Mouse (Mus musculus) spleen, postnatal 10 days (tissue): Measurements from ENCODE around the gene Actr6.
"Not testable (repeated sequence)": the region's sequence is repeated elsewhere in the genome, so short reads cannot be mapped to it uniquely, and the experiment has no call there.

ENCODE experiments used
- DNase-seq, 2 experiments: peaks; one replicate each; pipeline ENCODE4 v3.0.0; 2021 to 2022; ENCODE audit warnings: low spot score in 2 of 2

Actr6 gene

DNA sequence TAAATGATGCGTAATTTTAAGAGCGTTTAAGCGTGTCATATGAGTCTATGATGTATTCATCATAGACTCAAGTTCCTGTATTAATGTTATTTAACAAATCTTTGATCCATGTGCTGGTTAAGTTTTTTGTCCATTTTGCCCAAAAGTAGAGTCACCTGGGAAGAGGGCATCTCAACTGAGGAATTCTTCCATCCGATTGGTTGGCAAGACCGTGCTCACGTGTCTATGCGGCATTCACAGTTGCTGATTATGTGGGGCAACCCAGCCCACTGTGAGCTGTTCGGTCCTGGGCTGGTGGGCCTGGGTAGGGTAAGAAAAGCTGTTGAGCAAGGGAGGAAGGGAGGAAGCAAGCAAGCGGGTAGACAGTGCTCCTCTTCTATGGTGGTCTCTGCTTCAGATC, 6.3 kb upstream of the Actr6 start:
- DNase-seq: no peak

DNA sequence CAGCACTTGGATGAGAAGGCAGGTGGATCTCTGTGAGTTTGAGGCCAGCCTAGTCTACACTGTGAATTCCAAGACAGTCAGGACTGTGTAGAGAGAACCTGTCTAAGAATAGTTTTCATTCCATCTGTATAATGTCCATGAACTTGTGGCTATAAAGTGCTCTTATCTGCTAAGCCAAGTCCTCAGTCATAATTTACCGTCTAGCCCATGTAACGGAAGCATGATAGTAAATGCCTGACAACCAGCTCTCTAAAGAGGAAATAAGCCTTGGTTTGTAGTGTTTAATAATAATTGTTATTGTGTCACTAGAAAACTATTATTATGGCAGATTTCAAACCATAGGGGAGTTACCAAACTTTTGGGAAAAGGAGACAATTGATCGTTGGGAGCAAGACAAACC, 5.8 kb upstream of the Actr6 start:
- no peak for DNase-seq

DNA sequence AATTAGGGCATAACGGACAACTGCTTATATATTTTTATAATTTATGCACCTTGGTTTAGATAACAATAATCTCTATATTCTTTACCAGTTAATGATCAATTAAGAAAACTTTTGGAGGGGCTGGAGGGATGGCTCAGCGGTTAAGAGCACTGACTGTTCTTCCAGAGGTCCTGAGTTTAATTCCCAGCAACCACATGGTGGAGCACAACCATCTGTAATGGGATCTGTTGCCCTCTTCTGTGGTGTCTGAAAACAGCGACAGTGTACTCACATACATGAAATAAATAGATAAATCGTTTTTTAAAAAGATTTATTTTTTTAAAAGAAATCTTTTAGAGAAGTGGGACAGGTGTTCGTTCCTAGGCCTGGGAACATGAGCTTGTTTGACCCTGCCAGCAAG, 5.0 kb upstream of the Actr6 start:
- no peak for DNase-seq

DNA sequence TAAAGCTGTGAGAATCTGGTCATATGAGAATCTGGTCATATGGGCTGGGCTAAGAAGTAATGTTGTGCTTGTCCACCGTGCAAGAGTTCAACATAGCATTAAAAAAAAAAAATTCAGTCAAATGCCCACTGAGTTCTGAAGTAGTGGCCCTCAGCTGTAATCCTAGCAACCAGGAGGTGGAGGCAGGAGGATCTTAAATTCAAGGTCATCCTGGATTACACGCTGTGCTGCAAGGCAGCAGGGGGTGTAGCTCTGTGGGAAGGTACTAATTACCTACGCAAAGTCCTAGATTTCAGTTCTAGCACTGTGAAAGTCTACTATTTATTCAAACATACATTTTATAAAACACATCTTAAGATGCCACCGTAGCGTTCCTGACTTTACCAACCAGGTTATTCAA, 754 bp downstream of the Actr6 start:
- no peak for DNase-seq

DNA sequence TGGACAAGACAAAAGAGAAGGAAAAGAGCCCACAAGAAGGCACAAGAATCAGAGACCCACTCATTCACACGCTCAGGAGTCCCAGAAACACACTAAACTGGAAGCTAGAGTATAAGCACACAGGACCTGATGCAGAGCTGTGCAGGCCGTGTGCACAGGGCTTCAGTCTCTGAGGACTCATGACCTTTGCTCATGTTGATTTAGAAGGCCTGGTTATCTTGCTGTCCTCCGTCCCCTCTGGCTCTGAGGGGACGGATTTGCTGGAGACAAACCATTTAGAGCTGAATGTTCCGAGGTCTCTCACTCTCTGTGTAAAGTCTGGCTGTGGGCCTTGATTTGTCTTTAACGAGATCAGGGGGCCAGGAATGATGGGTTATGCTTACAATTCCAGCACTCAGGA, 1.7 kb downstream of the Actr6 start:
- no peak for DNase-seq

DNA sequence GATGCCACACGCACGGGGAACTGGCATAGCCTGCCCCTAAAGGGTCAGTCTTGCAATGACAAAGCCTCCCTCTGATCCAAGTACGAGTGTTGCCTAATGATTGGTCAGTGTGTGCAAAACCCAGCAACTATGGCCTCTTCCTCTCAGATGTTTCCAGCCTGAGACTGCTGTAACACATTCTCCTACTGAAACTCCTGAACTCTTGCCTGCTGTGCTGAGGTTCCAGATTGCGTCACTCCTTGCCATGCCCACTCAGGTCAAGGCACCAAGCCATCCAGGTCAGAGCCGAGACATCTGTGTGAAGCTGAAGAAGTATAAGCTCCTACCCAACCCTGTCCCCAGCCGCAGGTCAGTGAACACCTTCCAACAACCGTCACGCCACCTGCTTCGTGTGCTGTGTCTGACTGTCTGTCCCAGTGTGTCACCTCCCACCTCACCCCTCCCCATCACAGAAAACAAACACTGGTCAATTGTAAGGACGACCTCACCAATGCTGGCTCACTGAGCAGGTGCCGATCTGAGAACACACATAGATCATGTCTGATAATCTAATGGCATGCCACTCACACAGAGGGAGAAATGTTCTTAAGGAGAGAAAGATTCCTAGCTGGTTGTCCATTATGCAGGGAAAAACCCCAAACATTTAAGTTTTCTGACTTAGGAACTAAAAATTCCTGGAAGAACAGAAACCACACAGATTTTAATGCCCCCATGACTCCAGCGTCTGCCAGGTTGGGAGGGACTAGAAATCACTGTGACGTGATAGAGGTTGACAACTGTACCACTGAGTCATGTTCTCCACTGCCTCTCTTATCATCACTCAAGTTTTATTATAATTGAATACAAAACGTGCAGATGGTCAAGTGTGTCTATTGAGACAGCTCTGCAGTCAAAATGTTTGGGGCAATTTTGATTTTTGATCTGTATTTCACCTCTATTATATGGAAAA, 9.6 kb downstream of the Actr6 start:
- no peak for DNase-seq

DNA sequence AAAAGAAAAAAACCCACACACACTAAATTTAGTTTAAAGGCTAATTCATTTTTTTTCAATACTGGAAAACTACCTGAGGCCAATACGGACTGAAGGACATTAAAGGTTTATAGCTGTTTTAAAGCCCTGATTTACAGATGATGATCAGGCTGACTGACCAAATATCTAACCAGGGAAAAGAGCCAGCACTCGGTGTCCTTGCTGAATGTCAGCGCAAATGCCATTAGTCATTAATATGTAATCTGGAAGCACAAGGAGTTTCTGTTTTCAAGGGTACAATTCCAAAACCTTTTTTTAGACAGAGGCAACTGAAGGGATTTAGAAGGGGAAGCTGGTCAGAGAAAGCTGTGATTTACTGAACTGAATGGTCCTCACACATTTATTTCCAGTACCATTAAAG, 11.3 kb downstream of the Actr6 start:
- DNase-seq: no peak

DNA sequence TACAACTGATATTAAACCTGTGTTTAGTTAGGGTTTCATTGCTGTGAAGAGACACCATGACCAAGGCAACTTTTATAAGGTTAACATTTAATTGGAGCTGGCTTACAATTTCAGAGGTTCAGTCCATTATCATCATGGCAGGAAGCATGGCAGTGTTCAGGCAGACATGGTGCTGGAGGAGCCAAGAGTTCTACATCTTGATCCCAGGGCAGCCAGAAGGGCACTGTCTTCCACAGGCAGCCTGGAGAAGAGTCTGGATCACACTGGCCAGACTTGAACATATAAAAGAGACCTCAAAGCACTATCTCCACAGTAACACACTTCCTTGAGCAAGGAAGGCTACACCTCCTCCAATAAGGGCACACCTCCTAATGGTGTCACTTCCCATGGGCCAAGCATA, 11.8 kb downstream of the Actr6 start:
- no peak for DNase-seq

DNA sequence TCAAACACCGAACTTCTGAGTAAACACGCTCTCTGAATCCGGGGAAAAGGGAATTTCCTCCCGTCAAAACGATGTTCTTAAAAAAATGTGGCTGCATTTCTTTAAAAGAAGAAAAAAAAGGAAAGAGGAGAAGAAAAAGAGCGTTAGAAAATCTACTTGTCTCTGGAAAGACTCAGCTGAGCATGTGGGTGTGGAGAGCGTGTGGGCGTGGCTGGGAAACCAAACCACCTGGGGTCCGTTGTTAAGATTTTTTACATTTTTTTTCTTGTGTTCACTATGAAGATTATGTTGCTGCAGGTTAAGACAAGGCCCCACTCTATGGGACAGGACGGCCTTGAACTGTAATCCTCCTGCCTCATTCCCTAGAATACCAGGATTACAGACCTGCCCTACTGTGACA, 17.2 kb downstream of the Actr6 start:
- DNase-seq: no peak

DNA sequence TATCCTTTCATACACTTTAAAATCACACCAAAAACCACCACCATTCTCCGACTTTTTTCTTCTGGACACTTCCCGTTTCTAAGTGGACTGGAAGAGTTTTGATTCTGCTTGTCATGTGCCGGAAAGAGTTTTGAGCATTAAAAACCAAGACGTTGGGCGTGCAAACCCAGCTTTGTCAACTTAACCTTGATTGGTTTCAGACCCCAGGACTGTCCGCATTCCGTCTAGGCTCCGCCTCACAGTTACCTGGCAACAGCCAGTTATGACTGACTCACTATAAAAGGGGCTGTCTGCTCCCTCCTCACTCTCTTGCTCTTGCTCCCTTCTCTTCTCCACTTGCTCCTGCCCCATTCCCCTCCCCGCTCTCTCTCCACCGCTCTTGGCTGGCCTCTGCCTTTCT, 23.4 kb downstream of the Actr6 start:
- DNase-seq: no peak

DNA sequence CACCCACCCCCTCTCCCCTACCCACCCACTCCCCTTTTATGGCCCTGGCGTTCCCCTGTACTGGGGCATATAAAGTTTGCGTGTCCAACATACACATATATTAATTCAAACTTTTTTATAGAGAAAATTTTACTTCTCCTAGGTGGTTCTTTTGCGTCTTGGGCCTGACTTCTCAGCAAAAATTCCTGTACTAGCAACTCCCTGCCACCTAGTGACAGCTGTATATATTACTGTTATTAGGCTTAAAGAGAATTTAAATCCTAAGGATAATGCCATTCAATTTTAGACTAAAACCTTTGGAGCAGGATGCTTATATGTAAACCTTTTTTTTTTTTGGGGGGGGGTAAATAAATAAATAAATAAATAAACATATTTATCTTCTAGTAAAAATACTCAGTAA, 24.7 kb downstream of the Actr6 start:
- DNase-seq: no peak

DNA sequence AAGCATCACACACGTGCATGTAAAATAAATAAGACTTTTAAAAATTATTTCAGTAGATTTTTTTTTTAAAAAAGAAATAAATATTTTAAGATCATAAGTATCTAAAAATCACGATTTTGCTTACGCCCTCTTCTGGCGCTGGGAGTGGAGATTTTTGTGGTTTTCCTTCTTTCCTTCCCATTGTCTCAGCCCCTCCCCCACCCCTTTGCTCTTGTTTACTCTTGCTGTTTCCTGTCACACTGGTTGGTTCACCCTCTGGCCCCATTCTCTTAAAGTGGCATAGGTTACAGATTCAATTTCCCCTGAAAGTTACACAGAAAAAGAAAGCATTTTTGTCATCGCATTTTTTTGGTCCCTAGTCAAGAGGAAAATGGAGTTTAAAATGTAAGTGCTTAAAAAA, 29.1 kb downstream of the Actr6 start:
- DNase-seq: no peak

DNA sequence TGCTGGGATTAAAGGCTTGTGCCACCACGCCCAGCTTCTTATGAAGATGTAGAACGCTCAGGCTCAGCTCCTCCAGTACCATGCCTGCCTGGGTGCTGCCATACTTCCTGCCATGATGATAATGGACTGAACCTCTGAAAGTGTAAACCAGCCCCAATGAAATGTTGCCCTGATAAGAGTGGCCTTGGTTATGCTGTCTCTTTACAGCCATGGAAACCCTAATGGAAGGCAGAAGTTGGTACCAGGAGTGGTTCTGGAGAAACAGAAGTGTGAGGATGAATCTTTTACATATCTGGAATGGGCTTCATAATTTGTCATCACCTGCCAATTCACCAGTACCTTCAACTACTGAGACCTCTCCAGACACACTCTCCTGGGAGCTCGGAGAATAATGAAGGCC, 34.1 kb downstream of the Actr6 start:
- DNase-seq: no peak

DNA sequence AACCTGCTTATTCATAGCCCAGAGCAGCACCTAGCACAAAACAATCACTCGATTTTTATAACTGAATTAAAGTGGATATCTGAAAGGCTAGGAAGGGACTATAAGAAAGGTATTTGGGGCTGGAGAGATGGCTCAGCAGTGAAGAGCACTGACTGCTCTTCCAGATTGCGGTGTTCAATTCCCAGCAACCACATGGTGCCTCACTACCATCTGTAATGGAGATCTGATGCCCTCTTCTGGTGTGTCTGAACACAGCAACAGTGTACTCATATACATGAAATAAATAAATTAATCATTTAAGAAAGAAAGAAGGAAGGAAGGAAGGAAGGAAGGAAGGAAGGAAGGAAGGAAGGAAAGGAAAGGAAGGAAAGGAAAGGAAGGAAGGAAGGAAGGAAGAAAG, 35.8 kb downstream of the Actr6 start:
- not testable (repeated sequence) for DNase-seq

DNA sequence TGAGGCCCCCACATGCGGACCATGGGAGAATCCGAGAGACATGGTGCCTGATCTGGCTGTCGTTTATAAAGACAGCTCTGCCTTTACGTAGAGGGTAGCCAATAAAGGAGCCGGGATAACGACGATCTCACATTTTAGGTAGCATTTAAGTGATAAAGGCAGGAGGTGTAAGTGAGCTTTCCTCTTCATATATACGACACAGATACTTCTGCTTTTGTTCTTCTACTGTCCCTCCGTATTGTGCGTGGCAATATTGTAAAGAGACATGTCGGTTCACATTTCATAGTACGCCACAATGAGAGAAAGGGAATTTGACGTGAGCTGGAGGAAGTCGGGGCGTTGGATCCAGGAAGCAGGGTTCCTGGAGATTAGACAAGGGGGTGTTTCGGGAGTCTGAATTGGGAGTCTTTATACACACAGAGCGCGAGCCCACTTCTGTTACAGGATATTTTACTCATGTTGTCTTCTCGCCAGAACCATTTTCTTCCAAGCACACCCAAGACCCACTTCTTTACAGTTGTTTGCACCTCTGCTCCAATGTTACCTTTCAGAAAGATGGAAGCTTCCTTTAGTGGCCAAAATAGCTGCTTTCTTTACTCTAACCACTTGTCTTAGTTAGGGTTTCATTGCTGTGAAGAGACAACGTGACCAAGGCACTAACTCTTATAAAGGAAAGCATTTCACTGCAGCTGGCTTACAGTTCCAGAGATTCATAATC, 36.7 kb downstream of the Actr6 start:
- DNase-seq: no peak

DNA sequence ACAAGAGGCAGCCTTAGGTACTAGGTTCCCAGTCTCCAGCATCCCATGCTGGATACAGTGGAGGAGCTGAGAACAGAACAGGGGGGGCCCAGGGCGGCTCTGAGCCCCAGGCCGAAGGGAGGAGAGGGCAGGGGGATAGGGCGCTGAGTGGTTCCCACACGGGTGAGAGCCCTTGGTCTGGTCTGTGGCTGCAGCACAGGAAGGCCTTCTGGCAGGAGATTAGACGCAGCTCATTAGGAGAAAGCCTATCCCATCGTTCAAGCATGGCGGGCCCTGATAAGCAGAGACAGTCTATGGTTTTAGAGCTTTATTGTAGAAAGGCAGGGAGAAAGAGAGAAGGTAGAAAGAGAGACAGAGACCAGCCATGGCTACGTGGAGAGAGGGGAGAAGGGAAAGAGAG, 42.1 kb downstream of the Actr6 start:
- DNase-seq: no peak

DNA sequence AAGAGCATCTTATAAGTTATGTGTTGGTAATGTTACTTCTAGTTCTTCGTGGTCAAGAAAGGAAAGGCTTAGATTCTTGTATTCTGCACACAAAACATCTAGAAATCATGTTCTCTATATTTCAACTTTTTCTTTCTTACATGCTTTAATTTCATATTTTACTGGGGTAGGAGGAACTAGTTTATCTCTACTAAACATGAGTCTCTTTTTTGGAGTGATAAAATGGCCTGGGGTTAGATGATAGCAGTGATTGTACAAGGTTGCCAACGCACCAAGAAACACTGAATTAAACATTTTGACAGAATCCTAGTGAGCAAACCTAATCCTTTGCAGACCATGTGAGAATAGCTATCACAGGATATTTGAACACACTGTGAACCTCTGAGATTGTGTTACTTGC, 44.6 kb downstream of the Actr6 start:
- no peak for DNase-seq

DNA sequence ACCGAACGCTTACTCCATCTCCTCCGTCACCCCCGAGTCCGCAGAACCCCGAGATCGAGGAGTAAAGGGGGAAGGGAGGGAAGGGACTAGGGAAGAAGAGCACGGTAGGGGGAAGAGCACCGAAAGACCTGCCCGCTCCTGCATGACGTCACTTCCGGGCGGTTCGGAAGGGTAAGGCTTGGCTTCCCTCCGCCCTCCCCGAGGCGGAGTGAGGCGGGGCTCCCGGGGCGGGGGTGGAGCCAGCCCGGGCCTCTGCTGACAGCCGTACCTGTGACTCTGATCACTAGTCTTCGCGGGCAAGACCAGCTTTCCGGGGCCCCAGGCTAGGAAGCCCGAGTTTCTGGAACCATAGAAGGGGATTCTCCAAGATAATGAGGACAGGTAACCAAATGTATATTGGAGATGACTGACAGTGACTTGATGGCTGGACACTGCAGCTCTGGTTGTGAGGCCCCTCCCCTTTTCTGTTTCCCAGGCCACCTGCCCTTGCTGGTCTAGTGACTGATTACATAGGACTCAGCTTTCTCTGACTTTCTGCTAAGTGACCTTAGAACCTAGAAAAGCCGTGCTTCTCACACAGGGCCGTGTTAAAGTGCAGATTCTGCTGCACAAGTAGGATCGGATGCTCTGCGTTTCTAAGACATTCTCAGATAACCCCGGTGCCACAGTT, 45.8 kb downstream of the Actr6 start, which contains the start of gene Scyl2:
TSS of gene Scyl2 (minus strand) at position 147 of the 670 bp plus-strand sequence.
- peak; percentile 93 to 98 for DNase-seq

DNA sequence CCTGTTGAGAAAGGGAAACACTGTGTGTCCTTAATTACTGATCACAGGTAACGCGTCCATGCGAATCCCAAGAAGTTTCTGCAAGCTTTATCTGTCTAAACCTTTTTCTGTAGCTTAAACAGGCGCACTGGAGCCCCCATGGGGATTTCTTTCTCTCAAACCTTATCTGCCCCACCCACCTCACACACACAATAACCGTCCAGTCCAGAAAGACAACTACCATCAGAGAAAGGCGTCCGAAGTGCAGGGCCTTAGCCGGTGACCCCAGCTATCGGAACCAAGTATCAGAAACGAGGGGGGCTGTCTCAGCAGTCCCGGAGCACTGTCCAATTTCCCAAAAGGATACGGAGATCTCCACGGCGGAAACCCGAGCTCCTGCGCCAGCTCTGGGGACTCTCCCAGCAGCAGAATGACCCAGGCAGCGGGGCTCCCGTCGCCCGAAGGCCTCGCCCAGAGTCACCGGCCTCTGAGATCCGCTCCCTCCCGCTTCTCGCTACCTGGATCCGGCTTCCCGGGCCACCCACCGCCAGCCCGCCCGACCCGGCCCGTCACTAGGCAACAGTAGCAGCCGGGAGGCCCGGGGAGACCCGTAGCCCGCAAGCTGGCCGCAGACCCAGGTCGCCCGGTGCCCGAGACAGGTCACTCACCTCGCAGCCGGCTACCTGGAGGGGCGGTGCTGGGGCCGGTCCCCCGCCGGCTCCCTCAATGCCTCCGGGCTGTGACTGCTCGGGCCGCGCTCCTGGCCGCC, 46.5 kb downstream of the Actr6 start:
- DNase-seq: peak in 1 of 2 experiments; percentile 58

DNA sequence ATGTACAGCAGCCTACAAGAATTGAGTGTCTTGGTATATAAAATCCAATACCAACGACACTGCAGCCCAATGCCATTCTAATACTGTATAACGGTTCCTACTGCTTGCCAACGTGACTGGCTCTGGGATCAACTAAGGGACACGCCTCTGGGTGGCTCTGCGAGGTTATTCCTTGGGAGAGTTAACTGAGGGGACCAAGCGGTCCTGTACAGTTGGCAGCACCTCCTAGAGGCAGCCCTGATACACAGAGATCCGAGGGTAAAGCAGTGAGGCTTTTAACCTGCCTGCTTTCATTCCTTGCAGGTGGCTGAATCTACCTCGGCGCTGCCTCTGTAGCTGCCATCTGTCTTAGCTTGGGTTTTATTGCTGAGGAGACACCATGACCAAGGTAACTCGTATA, 49.1 kb downstream of the Actr6 start:
- no peak for DNase-seq

DNA sequence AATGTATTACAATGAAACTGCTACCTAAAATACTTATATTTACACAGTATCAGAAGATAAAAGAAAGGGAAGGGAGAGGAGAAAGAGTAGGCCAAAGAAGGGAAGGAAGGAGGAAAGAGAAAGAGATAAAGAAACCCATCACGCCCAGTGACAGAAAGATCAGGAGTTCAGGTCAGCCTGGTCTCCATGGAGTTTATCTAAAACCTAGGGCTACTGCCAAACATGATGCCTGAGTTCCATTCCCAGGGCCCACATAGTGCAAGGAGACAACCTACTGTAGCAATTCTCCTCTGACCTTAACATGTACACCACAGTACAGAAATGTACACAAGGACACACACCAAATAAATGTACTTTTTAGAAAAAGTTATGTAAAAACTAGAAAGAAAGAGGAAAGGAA, 49.9 kb downstream of the Actr6 start:
- no peak for DNase-seq

DNA sequence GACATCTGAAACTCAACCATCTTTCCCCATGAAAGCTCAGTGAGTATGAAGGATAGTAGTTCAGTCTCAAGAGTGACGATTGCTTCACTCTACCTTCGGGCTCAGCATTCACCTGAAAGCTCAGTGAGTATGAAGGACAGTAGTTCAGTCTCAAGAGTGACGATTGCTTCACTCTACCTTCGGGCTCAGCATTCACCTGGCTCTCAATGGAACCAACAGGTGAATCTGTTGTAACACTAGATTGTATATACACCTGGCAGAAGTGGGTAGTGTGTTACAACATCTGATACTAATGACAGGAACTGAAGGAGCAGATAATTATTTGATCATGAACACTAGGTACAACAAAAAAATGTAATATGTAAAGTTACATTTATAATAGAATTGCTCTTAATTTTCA, 50.4 kb downstream of the Actr6 start:
- DNase-seq: no peak
